Mouse (Mus musculus) liver, adult 2 months (tissue): ENCODE measurements at regions not wholly inside any gene's neighbourhood (a gene's known extent, or its start where the extent isn't known, plus 50 kb on each side); places are given as distances from the start of the nearest gene placed in this dataset.

Experiments used
- DNase-seq: peaks from one replicate; pipeline ENCODE4 v3.0.0-alpha.2; 2011; ENCODE audit warnings: low read depth, low spot score; ENCODE audit errors: extremely low read depth
- H3K27ac ChIP-seq: fragments of 200-500 bp; replicated peaks from 2 replicates; pipeline ENCODE4 v1.5.1; 2012; ENCODE audit warnings: low read depth, mild to moderate bottlenecking, control low read depth, inconsistent platforms, low read length; ENCODE audit not compliant: insufficient read depth
- H3K27me3 ChIP-seq: fragments of 200-500 bp; 2 replicates; pipeline ENCODE4 v1.6.1; 2012; ENCODE audit warnings: mild to moderate bottlenecking, moderate library complexity, low read length, inconsistent platforms; ENCODE audit not compliant: control insufficient read depth, insufficient read depth
- H3K36me3 ChIP-seq: fragments of 200-500 bp; 2 replicates; pipeline ENCODE4 v1.6.1; 2012; ENCODE audit warnings: low read length, inconsistent platforms; ENCODE audit not compliant: control insufficient read depth, insufficient read depth
- H3K4me1 ChIP-seq: fragments of 200-500 bp; 2 replicates; pipeline ENCODE4 v1.6.1; 2011; ENCODE audit warnings: low read length; ENCODE audit not compliant: control insufficient read depth, insufficient read depth
- H3K4me3 ChIP-seq: fragments of 200-500 bp; 2 replicates; pipeline ENCODE4 v1.5.1; 2011; ENCODE audit warnings: low read depth, mild to moderate bottlenecking, control low read depth, low read length, moderate library complexity; ENCODE audit not compliant: insufficient read depth
- H3K79me2 ChIP-seq: fragments of 200-500 bp; 2 replicates; pipeline ENCODE4 v1.6.1; 2012; ENCODE audit warnings: inconsistent platforms, mild to moderate bottlenecking, low read length, moderate library complexity; ENCODE audit not compliant: control insufficient read depth, insufficient read depth
- H3K9ac ChIP-seq: fragments of 200-500 bp; 2 replicates; pipeline ENCODE4 v1.6.1; 2012; ENCODE audit warnings: low read depth, mild to moderate bottlenecking, control low read depth, inconsistent platforms, low read length
- CTCF ChIP-seq: fragments of 200-500 bp; IDR thresholded peaks from 2 replicates; pipeline ENCODE4 v1.5.1; 2011; ENCODE audit warnings: low read depth, low read length, control low read depth
- POLR2A ChIP-seq: fragments of 200-500 bp; IDR thresholded peaks from 2 replicates; pipeline ENCODE4 v1.6.1; 2011; ENCODE audit warnings: low read length, control low read depth; ENCODE audit not compliant: insufficient read depth; ENCODE audit errors: extremely low read depth
- WGBS: fragments of 180-500 bp; shearing (Covaris S2); methylation state at CpG from one replicate; pipeline ENCODE4 v1.1.7; 2018; 5-methylcytosine and 5-hydroxymethylcytosine counted together

DNA sequence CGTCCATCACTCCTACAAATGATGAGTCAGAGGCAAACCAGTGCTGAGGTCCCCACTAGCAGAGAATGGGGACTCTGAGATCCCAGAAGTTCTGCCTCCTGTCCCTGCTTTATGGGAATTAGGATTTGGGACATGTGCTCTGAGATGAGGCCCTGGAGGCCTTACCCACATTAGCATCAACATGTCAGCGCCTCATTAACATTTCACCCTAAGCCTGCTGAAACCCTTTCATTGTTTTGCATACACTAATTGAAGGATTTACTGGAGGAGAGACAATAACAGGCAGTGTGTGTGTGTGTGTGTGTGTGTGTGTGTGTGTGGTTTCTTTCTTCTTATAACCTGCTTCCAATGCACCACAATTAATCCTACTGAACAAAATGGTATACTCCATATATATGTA is 178.7 kb downstream of the Sec61b start:
- TF ChIP-seq POLR2A (no peak), CTCF (no peak)
- no peaks in the 10 kb centered on the region for H3K36me3 ChIP-seq
- no peak overlapping the region for H3K9ac ChIP-seq
- WGBS = 88% methylated on average over 2 of the region's 2 CpGs
- H3K4me3 ChIP-seq = no peak overlapping the region
- DNase-seq = no peak
- H3K4me1 ChIP-seq = no peaks in the 10 kb centered on the region
- H3K79me2 ChIP-seq = no peaks in the 10 kb centered on the region
- no peaks in the 10 kb centered on the region for H3K27me3 ChIP-seq
- H3K27ac ChIP-seq = no peak overlapping the region

DNA sequence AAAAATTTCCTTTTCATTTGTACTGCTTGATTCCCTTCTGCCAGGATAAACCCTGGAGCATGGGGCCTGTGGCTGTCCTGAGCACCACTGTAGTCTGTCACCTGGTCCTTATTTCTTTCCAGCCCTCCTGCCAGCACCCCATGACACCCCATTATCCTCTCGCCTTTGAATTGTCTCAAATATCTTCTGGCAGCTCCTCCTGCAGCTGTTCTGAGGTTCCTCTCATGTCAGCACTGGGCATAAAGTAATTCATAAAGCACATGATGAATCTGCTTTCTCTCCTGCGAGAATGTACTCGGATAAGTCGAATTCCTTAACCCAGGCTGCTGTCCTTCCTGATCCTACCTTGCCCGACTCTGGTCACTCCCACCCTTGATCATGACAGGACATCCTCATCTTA is 195.1 kb downstream of the Sec61b start:
- Histone ChIP-seq H3K27ac (no peak overlapping the region), H3K79me2 (no peaks in the 10 kb centered on the region), H3K9ac (no peak overlapping the region), H3K36me3 (no peaks in the 10 kb centered on the region), H3K4me1 (no peaks in the 10 kb centered on the region), H3K27me3 (no peaks in the 10 kb centered on the region), H3K4me3 (no peak overlapping the region)
- TF ChIP-seq POLR2A = no peak
- TF ChIP-seq CTCF = no peak
- 76% methylated on average over 5 of the region's 5 CpGs for WGBS
- DNase-seq = no peak

DNA sequence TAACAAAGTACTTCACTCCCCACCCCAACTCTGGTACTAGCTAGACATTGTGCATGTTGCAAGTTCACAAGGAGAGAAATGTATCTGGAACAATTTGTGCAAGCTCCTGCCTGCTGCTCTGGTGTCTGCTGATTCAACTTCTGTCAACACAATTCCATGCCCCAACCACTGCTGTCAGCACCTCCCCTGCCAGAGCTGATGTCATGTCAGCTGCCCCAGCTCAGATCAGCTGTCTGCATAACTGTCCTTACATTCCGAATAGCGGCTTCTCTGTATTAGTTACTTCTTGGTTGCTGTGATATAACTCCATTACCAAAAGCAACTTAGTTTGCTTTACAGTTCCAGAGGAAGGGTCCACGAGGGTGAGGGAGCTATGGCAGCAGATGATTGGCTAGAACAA is 196.0 kb downstream of the Sec61b start:
- 65% methylated on average over 3 of the region's 3 CpGs for WGBS
- Histone ChIP-seq H3K27ac (no peak overlapping the region), H3K79me2 (no peaks in the 10 kb centered on the region), H3K4me1 (no peaks in the 10 kb centered on the region), H3K36me3 (no peaks in the 10 kb centered on the region), H3K9ac (no peak overlapping the region), H3K4me3 (no peak overlapping the region), H3K27me3 (no peaks in the 10 kb centered on the region)
- DNase-seq = no peak
- TF ChIP-seq POLR2A = no peak
- no peak for TF ChIP-seq CTCF

DNA sequence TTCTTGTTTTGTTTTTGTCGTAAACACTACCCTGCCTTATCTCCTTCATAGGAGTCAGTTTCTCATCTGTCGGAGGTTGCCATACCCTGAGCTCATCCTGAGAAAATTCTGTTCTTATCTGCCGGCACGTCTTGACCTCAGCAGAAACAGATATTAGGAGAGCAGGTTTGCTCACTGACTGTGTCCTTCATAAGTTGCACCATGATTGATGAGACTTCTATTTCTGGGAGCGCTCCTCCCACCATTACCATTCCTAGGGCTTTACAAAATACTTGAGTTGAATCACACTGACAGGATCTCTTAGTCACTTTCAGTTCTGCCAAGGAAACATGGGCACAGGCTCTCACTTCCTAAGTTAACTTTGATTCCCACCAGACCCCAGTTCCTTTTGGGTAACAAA is 196.9 kb downstream of the Sec61b start:
- TF ChIP-seq CTCF = no peak
- no peak for TF ChIP-seq POLR2A
- Histone ChIP-seq H3K27me3 (no peaks in the 10 kb centered on the region), H3K27ac (no peak overlapping the region), H3K36me3 (no peaks in the 10 kb centered on the region), H3K4me3 (no peak overlapping the region), H3K4me1 (no peaks in the 10 kb centered on the region), H3K9ac (no peak overlapping the region), H3K79me2 (no peaks in the 10 kb centered on the region)
- 84% methylated on average over 5 of the region's 5 CpGs for WGBS
- DNase-seq = no peak

DNA sequence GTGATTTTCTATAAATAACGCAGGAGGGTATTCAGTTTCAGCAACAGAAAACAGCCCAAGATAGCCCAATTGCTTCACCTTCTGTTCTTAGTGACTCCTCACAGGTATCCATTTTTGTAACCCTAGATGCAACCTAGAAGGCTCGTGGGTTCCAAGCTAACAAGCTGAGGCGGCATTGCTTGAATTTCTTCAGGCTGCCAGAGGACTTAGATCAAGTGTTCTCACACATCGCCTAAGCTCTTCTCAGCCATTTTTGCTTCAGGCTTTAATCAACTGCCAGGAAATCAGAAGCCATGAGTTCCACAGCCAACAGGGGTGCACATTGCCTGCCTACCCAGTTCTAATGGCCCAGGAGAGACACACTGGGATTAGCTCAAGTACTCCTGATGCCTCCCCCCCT is 206.7 kb downstream of the Sec61b start:
- DNase-seq = no peak
- Histone ChIP-seq H3K9ac (no peak overlapping the region), H3K27me3 (no peaks in the 10 kb centered on the region), H3K79me2 (no peaks in the 10 kb centered on the region), H3K4me3 (no peak overlapping the region), H3K4me1 (no peaks in the 10 kb centered on the region), H3K36me3 (no peaks in the 10 kb centered on the region), H3K27ac (no peak overlapping the region)
- whole genome bisulfite sequencing = 94% methylated on average over 4 of the region's 4 CpGs
- no peak for TF ChIP-seq POLR2A
- no peak for TF ChIP-seq CTCF

DNA sequence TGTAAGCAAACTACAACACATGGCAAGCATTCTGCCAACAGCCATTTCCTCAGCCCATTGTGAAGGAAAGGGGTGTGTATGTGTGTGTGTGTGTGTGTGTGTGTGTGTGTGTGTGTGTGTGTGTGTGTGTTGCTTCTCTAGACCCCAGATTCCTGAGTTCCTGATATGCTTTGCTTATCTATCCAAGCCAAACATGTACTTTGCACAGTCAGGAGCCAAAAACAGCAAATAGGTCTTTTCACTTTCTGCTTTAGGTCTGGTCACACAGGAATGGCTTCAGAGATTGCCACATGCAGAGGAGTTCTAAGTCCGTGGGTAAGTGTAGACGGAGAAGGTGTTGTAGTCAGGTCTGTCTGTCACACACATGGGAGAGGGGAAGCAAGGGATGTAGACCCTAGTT is 216.7 kb downstream of the Sec61b start:
- no peak overlapping the region for H3K9ac ChIP-seq
- H3K79me2 ChIP-seq = no peaks in the 10 kb centered on the region
- WGBS = 34% methylated on average over 2 of the region's 2 CpGs
- no peaks in the 10 kb centered on the region for H3K4me1 ChIP-seq
- no peak for TF ChIP-seq POLR2A
- TF ChIP-seq CTCF = no peak
- no peaks in the 10 kb centered on the region for H3K27me3 ChIP-seq
- no peak overlapping the region for H3K27ac ChIP-seq
- DNase-seq = peak; percentile 14
- no peaks in the 10 kb centered on the region for H3K36me3 ChIP-seq
- H3K4me3 ChIP-seq = no peak overlapping the region
